Mouse (Mus musculus) left cerebral cortex, adult 2 months (tissue): ENCODE data around the gene Gm7534. TPM values are rescaled to one million over a fixed set of nuclear protein-coding genes. Genes with fewer than 3 reads are reported as not detected.
A peak's percentile ranks its signal among the peaks of the same experiment; 100 is the strongest.
"Not testable (repeated sequence)": the region's sequence is repeated elsewhere in the genome, so short reads cannot be mapped to it uniquely, and the experiment has no call there.

ENCODE experiments used
- DNase-seq, 2 experiments: peaks; one replicate each; pipeline ENCODE4 v3.0.0; 2021 to 2022; ENCODE audit warnings: low spot score in 2 of 2, mixed read lengths in 1 of 2; ENCODE audit errors: extremely low spot score in 1 of 2
- H3K27ac ChIP-seq: fragments of 200-600 bp; 2 replicates; pipeline ENCODE4 v1.8.1; 2022
- H3K4me3 ChIP-seq: fragments of 200-600 bp; 2 replicates; pipeline ENCODE4 v1.8.1; 2022
- CTCF ChIP-seq: fragments of 200-600 bp; IDR thresholded peaks from 2 replicates; pipeline ENCODE4 v1.8.1; 2022; ENCODE audit warnings: antibody characterized with exemption, mild to moderate bottlenecking, moderate library complexity
- intact Hi-C: fragments of 180-260 bp; cut with DNase I; formaldehyde crosslinking; loops from one replicate; pipeline ENCODE4 v1.15.1; 2025
- total RNA-seq, 2 experiments: library from RNA; stranded (reverse); gene quantifications; 2 replicates each; pipeline ENCODE4 v1.2.3; 2021

Gm7534 gene
- total RNA-seq, 2 experiments from 2014 or later: not detected

DNA sequence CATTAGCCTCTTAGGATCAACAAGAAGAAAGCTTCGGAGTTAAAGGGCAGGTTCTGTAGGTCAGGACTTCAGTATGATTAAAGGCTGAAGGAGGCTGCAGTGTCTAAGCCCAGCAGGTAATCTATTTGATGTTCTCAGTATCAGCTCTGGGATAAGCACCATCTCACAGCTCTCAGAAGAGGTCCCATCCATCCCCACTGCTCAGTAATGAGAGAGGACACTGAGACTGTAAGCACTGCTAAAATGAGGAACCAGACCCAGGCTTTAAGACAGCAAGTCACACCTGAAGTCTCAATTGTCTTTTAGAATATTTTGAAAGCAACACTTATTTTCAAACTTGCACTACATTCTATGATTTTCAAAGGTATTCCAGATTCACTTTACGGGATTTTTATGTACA is 45.2 kb downstream of the Gm7534 start:
- no peak overlapping the region for H3K4me3 ChIP-seq
- H3K27ac ChIP-seq: no peak overlapping the region
- TF ChIP-seq CTCF: no peak
- no peak for DNase-seq
- intact Hi-C loops: no loop called here

- H3K27ac ChIP-seq: peak overlapping the region; percentile 51
- intact Hi-C loops: no loop called here
- no peak overlapping the region for H3K4me3 ChIP-seq
- peak; percentile 43 to 66 for DNase-seq
- no peak for TF ChIP-seq CTCF
Observed at GRCm38 (mm10) chr4:134156744-134157143, 46.1 kb downstream of the Gm7534 start.

- intact Hi-C loops: no loop called here
- peak overlapping the region; percentile 28; the same call in 1 of the 2 replicates for H3K27ac ChIP-seq
- no peak for TF ChIP-seq CTCF
- DNase-seq: no peak
- no peak overlapping the region for H3K4me3 ChIP-seq
Observed at GRCm38 (mm10) chr4:134155961-134156465, 46.8 kb downstream of the Gm7534 start.

DNA sequence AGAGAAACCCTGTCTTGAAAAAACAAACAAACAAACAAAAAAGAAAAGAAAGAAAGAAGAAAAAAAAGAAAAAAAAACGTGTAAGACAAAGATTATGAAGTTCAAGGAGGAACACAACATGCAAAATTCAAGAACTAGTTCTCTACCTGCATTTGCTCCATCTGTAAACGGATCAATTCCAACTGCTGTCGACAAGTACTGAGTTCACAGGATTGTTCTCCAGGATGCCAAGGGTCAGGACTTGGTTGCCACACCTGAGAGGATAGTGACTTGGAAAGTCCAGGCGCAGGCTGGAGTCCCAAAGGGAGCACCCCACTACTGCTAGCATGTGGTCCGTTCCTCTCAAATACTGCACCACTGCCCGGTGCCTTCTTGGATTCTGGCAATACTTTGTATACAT is 47.3 kb downstream of the Gm7534 start:
- H3K4me3 ChIP-seq: no peak overlapping the region
- H3K27ac ChIP-seq: no peak overlapping the region
- TF ChIP-seq CTCF: no peak
- DNase-seq: no peak
- intact Hi-C loops: no loop called here

DNA sequence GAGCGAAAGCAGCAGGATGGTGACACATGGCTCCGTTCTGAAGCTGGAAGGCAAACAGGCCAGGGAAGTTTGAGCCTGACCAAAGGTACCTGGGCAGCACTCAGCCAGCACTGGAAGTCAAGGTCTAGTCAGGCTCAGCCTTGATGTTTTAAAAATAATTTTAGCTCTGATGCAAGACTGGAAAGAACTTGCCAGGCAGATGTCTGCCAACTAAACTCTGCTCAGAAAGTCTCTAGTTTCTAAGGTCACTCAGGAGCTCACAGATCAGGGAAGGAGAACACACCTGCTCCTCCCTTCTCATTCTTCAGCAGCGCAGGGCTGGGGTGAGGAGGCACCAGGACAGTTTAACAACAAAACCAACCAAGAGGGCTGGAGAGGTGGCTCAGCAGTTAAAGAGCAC is 48.5 kb downstream of the Gm7534 start:
- H3K4me3 ChIP-seq: no peak overlapping the region
- no peak for DNase-seq
- H3K27ac ChIP-seq: no peak overlapping the region
- intact Hi-C loops: no loop called here
- no peak for TF ChIP-seq CTCF

- TF ChIP-seq CTCF: no peak
- Histone ChIP-seq H3K4me3 (no peak overlapping the region), H3K27ac (no peak overlapping the region)
- intact Hi-C loops: no loop called here
- no peak for DNase-seq
Observed at GRCm38 (mm10) chr4:134153656-134154055, 49.1 kb downstream of the Gm7534 start.

DNA sequence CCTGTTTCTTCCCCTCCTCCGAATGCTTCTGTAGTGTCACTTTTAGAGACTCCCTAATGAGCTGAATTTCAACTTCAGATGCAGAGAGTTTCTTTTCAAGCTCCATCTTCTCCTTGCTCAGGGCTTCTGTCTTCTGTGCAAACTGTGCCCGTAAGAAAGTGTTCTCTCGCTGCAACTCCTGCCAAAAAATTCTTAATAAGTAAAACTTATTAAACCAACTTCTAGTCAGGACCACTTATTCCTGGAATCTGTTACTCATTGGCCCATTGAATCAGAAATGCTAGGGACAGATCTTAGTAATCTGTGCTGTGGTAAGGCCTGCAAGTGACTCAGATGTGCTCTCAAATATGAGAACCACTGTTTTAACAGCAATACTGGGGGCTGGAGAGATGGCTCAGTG is 50.7 kb downstream of the Gm7534 start:
- DNase-seq: no peak
- H3K27ac ChIP-seq: no peak overlapping the region
- intact Hi-C loops: no loop called here
- TF ChIP-seq CTCF: no peak
- no peak overlapping the region for H3K4me3 ChIP-seq

- no peak for DNase-seq
- TF ChIP-seq CTCF: no peak
- Histone ChIP-seq H3K27ac (no peak overlapping the region), H3K4me3 (no peak overlapping the region)
- intact Hi-C loops: no loop called here
Observed at GRCm38 (mm10) chr4:134149389-134149788, 53.4 kb downstream of the Gm7534 start.

DNA sequence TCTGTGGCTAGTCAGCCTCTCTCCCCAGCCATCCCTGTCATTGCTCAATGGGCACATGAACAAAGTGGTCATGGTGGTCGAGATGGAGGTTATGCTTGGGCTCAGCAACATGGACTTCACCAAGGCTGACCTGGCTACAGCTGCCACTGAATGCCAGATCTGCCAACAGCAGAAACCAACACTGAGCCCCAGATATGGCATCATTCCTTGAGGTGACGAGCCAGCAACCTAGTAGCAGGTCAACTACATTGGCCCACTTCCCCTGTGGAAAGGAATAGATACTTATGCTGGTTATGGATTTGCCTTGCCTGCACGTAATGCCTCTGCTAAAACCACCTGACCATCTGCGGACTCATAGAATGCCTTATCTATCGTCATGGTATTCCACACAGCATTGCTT is 58.5 kb downstream of the Gm7534 start:
- H3K4me3 ChIP-seq, intact Hi-C loops, DNase-seq, H3K27ac ChIP-seq: not testable (repeated sequence)

Other genes with a start within 250 kb of the Gm7534 start
- gene Hmgn2, start 234.4 kb downstream of the Gm7534 start, total RNA-seq: 10 to 100 TPM; 87.8 to 99.8 TPM
- 10 to 100 TPM; 61.4 to 62.2 TPM for gene Dhdds, start 202.1 kb downstream of the Gm7534 start, total RNA-seq
- not detected for gene Lin28a, start 184.2 kb downstream of the Gm7534 start, total RNA-seq
- not detected for gene Zfp683, start 149.2 kb downstream of the Gm7534 start, total RNA-seq
- 1 to 10 TPM; 2.3 to 2.4 TPM for gene Crybg2, start 142.2 kb downstream of the Gm7534 start, total RNA-seq
- 1 to 10 TPM; 2.6 to 3.3 TPM for gene Cd52, start 107.9 kb downstream of the Gm7534 start, total RNA-seq
- 10 to 100 TPM; 39.7 to 47.1 TPM for gene Ubxn11, start 100.4 kb downstream of the Gm7534 start, total RNA-seq
- 100 to 1,000 TPM; 185 to 191 TPM for gene Sh3bgrl3, start 74.2 kb downstream of the Gm7534 start, total RNA-seq
- 10 to 100 TPM; 14.9 to 16.5 TPM for gene Cep85, start 15.9 kb downstream of the Gm7534 start, total RNA-seq
- gene Catsper4, start 24.4 kb upstream of the Gm7534 start, total RNA-seq: not detected
- under 1 TPM; 0.32 to 0.58 TPM for gene Cnksr1, start 35.4 kb upstream of the Gm7534 start, total RNA-seq
- not detected for gene E130218I03Rik, start 40.7 kb upstream of the Gm7534 start, total RNA-seq
- 10 to 100 TPM; 11.6 to 12.9 TPM for gene Zfp593, start 42.6 kb upstream of the Gm7534 start, total RNA-seq
- gene Gm30191, start 43.9 kb upstream of the Gm7534 start, total RNA-seq: not detected
- gene Grrp1, start 51.1 kb upstream of the Gm7534 start, total RNA-seq: 1 to 10 TPM; 3.0 to 3.6 TPM
- gene Pdik1l, start 84.9 kb upstream of the Gm7534 start, total RNA-seq: 10 to 100 TPM; 17.5 to 20.4 TPM
- under 1 TPM; 0.21 to 0.25 TPM for gene Trim63, start 112.1 kb upstream of the Gm7534 start, total RNA-seq
- not detected for gene Slc30a2, start 140.2 kb upstream of the Gm7534 start, total RNA-seq
- 10 to 100 TPM; 46.7 to 48.9 TPM for gene Extl1, start 180.8 kb upstream of the Gm7534 start, total RNA-seq
- gene Pafah2, start 193.3 kb upstream of the Gm7534 start, total RNA-seq: 1 to 10 TPM; 6.5 to 6.9 TPM